Mouse (Mus musculus): ENCODE measurements at regions not wholly inside any gene's neighbourhood (a gene's known extent, or its start where the extent isn't known, plus 50 kb on each side); places are given as distances from the start of the nearest gene placed in this dataset.

DNA sequence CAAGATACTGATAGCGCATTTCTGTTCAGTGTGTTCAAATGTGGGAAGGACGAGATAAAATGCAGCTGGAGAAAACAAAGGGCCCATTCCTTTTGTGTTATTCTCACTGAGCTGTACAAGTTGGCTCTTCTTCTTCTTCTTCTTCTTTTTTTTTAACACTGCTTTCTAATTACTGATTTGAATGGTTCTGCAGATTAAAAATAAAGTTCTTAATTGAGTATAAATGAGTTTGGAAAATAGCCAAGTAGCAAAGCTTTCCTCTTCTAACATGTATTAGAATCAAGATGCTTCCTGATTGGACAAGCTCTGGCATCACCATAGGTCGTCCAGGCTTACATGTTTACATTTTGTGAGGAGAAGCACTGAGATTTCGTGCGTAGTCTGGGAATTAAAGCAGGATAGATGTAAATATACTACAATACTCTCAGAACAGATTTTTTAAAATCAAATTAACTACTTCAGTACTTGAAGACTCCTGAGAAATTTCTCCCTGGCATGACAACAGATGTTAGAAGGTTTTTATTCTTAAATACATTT is 1254.8 kb downstream of the Pla2g4a start:
- DNase-seq (ENCODE audit: low read depth, low spot score), result no peak
- H3K9me3 ChIP-seq (ENCODE audit: control insufficient read depth, insufficient read depth, low read depth, low read length), result no peaks in the 10 kb centered on the region
- no peak overlapping the region for H3K27ac ChIP-seq (ENCODE audit: insufficient read depth, low read depth, low read length, poor library complexity, severe bottlenecking)
- in situ Hi-C loops (cut with MboI; ENCODE audit: low sequenced_read_pairs in 2 of 2, unreplicated experiment in 2 of 2), result no loop called here
- no peaks in the 10 kb centered on the region for H3K36me3 ChIP-seq (ENCODE audit: control insufficient read depth, insufficient read depth, low read length, poor library complexity, severe bottlenecking)
- no peak overlapping the region for H3K9ac ChIP-seq (ENCODE audit: insufficient read depth, low read depth, low read length, poor library complexity, severe bottlenecking)
- no peaks in the 10 kb centered on the region for H3K4me1 ChIP-seq (ENCODE audit: control insufficient read depth in 2 of 2, insufficient read depth in 2 of 2, low read length in 2 of 2, poor library complexity in 1 of 2)
- H3K4me3 ChIP-seq (ENCODE audit: insufficient read depth in 1 of 2, low read depth in 1 of 2, low read length in 2 of 2, poor library complexity in 1 of 2, severe bottlenecking in 1 of 2), result no peak overlapping the region
- TF ChIP-seq HCFC1 (IDR thresholded peaks at IDR 0.05; ENCODE audit: borderline replicate concordance, insufficient read depth, low read length), result no peak
- no peak for TF ChIP-seq ZNF384 (IDR thresholded peaks at IDR 0.05; ENCODE audit: low read depth, low read length)
- TF ChIP-seq MAFK (IDR thresholded peaks at IDR 0.05; ENCODE audit: insufficient read depth, low read depth, low read length), result no peak
- TF ChIP-seq CHD2 (IDR thresholded peaks at IDR 0.05; ENCODE audit: low read depth, low read length), result no peak
- no peak for TF ChIP-seq ZC3H11A (IDR thresholded peaks at IDR 0.05; ENCODE audit: borderline replicate concordance, low read depth, low read length)

DNA sequence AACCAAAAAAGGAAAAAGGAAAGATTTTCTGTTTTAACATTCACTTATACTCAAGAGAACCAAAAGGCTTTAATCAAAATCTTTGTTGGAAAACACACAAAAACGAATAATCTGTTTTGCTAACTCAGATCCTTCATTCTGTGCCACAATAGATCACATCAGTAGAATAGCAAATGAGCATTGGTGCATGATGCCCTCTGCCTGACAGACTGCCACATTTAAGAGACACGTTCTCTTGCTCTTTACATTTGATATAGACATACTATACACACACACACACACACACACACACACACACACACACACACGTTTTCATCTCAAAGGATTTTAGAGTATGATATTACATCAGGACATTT is 1260.5 kb downstream of the Pla2g4a start:
- no peak for TF ChIP-seq ZC3H11A (IDR thresholded peaks at IDR 0.05; ENCODE audit: borderline replicate concordance, low read depth, low read length)
- TF ChIP-seq CHD2 (IDR thresholded peaks at IDR 0.05; ENCODE audit: low read depth, low read length), result no peak
- TF ChIP-seq ZNF384 (IDR thresholded peaks at IDR 0.05; ENCODE audit: low read depth, low read length), result no peak
- no peak for TF ChIP-seq MAFK (IDR thresholded peaks at IDR 0.05; ENCODE audit: insufficient read depth, low read depth, low read length)
- no peak for TF ChIP-seq HCFC1 (IDR thresholded peaks at IDR 0.05; ENCODE audit: borderline replicate concordance, insufficient read depth, low read length)

GRCm38 (mm10) chr1:148699854-148700598 is 1261.1 kb downstream of the Pla2g4a start:
- H3K27ac ChIP-seq (ENCODE audit: insufficient read depth, low read depth, low read length, poor library complexity, severe bottlenecking), result no peak overlapping the region
- H3K9ac ChIP-seq (ENCODE audit: insufficient read depth, low read depth, low read length, poor library complexity, severe bottlenecking), result no peak overlapping the region
- H3K36me3 ChIP-seq (ENCODE audit: control insufficient read depth, insufficient read depth, low read length, poor library complexity, severe bottlenecking), result no peaks in the 10 kb centered on the region
- no peak overlapping the region for H3K4me3 ChIP-seq (ENCODE audit: insufficient read depth in 1 of 2, low read depth in 1 of 2, low read length in 2 of 2, poor library complexity in 1 of 2, severe bottlenecking in 1 of 2)
- no peaks in the 10 kb centered on the region for H3K4me1 ChIP-seq (ENCODE audit: control insufficient read depth in 2 of 2, insufficient read depth in 2 of 2, low read length in 2 of 2, poor library complexity in 1 of 2)
- H3K9me3 ChIP-seq (ENCODE audit: control insufficient read depth, insufficient read depth, low read depth, low read length), result no peaks in the 10 kb centered on the region
- DNase-seq (ENCODE audit: low read depth, low spot score), result no peak
- no peak for TF ChIP-seq MAFK (IDR thresholded peaks at IDR 0.05; ENCODE audit: insufficient read depth, low read depth, low read length)
- TF ChIP-seq ZC3H11A (IDR thresholded peaks at IDR 0.05; ENCODE audit: borderline replicate concordance, low read depth, low read length), result no peak
- TF ChIP-seq CHD2 (IDR thresholded peaks at IDR 0.05; ENCODE audit: low read depth, low read length), result no peak
- TF ChIP-seq ZNF384 (IDR thresholded peaks at IDR 0.05; ENCODE audit: low read depth, low read length), result no peak
- TF ChIP-seq HCFC1 (IDR thresholded peaks at IDR 0.05; ENCODE audit: borderline replicate concordance, insufficient read depth, low read length), result no peak
- in situ Hi-C loops (cut with MboI; ENCODE audit: low sequenced_read_pairs in 2 of 2, unreplicated experiment in 2 of 2), result no loop called here

More for the DNA sequence above, 1260.5 kb downstream of the Pla2g4a start:
- Histone ChIP-seq H3K4me3 (ENCODE audit: insufficient read depth in 1 of 2, low read depth in 1 of 2, low read length in 2 of 2, poor library complexity in 1 of 2, severe bottlenecking in 1 of 2) (no peak overlapping the region), H3K9me3 (ENCODE audit: control insufficient read depth, insufficient read depth, low read depth, low read length) (no peaks in the 10 kb centered on the region), H3K36me3 (ENCODE audit: control insufficient read depth, insufficient read depth, low read length, poor library complexity, severe bottlenecking) (no peaks in the 10 kb centered on the region), H3K27ac (ENCODE audit: insufficient read depth, low read depth, low read length, poor library complexity, severe bottlenecking) (no peak overlapping the region), H3K9ac (ENCODE audit: insufficient read depth, low read depth, low read length, poor library complexity, severe bottlenecking) (no peak overlapping the region), H3K4me1 (ENCODE audit: control insufficient read depth in 2 of 2, insufficient read depth in 2 of 2, low read length in 2 of 2, poor library complexity in 1 of 2) (no peaks in the 10 kb centered on the region)
- DNase-seq (ENCODE audit: low read depth, low spot score), result no peak
- in situ Hi-C loops (cut with MboI; ENCODE audit: low sequenced_read_pairs in 2 of 2, unreplicated experiment in 2 of 2), result no loop called here

DNA sequence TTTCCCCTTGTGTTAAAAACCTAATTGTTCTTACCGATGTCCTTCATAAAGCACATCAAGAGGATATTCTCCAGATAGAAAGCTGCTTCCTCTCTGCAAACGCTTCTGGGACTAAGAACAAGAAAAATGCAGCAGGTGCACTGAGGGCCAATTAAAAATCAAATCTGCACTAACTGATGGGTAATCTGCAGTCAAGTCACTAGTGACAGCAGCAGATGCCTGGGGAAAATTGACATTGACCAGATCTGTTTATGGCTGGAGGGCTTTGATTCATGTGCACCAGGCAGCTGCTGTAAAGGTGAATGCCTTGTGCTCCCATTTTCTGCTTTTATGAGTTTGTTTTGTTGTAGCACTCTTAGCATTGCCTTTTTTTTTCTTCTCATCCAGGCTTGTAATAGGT is 1271.0 kb downstream of the Pla2g4a start:
- no peaks in the 10 kb centered on the region for H3K36me3 ChIP-seq (ENCODE audit: control insufficient read depth, insufficient read depth, low read length, poor library complexity, severe bottlenecking)
- H3K4me1 ChIP-seq (ENCODE audit: control insufficient read depth in 2 of 2, insufficient read depth in 2 of 2, low read length in 2 of 2, poor library complexity in 1 of 2), result no peaks in the 10 kb centered on the region
- no peaks in the 10 kb centered on the region for H3K9me3 ChIP-seq (ENCODE audit: control insufficient read depth, insufficient read depth, low read depth, low read length)
- H3K9ac ChIP-seq (ENCODE audit: insufficient read depth, low read depth, low read length, poor library complexity, severe bottlenecking), result no peak overlapping the region
- TF ChIP-seq HCFC1 (IDR thresholded peaks at IDR 0.05; ENCODE audit: borderline replicate concordance, insufficient read depth, low read length) (no peak), MAFK (IDR thresholded peaks at IDR 0.05; ENCODE audit: insufficient read depth, low read depth, low read length) (no peak), CHD2 (IDR thresholded peaks at IDR 0.05; ENCODE audit: low read depth, low read length) (no peak), ZNF384 (IDR thresholded peaks at IDR 0.05; ENCODE audit: low read depth, low read length) (no peak), ZC3H11A (IDR thresholded peaks at IDR 0.05; ENCODE audit: borderline replicate concordance, low read depth, low read length) (no peak)
- no peak for DNase-seq (ENCODE audit: low read depth, low spot score)
- in situ Hi-C loops (cut with MboI; ENCODE audit: low sequenced_read_pairs in 2 of 2, unreplicated experiment in 2 of 2), result no loop called here
- H3K27ac ChIP-seq (ENCODE audit: insufficient read depth, low read depth, low read length, poor library complexity, severe bottlenecking), result no peak overlapping the region
- H3K4me3 ChIP-seq (ENCODE audit: insufficient read depth in 1 of 2, low read depth in 1 of 2, low read length in 2 of 2, poor library complexity in 1 of 2, severe bottlenecking in 1 of 2), result no peak overlapping the region
